Mouse (Mus musculus) heart, embryonic 12.5 days (tissue): Measurements from ENCODE around the gene Gjc1. TPM values are rescaled to one million over a fixed set of nuclear protein-coding genes. Genes with fewer than 3 reads are reported as not detected.

Experiments used
- ATAC-seq: fragments of 200-750 bp; cut with Nextera tagmentation; 2 replicates; pipeline ENCODE4 v1.8.0; 2017; ENCODE audit warnings: moderate TSS enrichment, moderate library complexity; ENCODE audit not compliant: insufficient number of reproducible peaks, low FRiP score
- H3K27ac ChIP-seq: fragments of 300-500 bp; sonication (generic); 2 replicates; pipeline ENCODE4 v1.5.1; 2016; ENCODE audit warnings: mild to moderate bottlenecking, moderate library complexity; ENCODE audit not compliant: poor library complexity, severe bottlenecking
- H3K27me3 ChIP-seq: fragments of 300-500 bp; sonication (generic); replicated peaks from 2 replicates; pipeline ENCODE4 v1.6.1; 2016; ENCODE audit warnings: mild to moderate bottlenecking, moderate library complexity
- H3K36me3 ChIP-seq: fragments of 300-500 bp; sonication (generic); 2 replicates; pipeline ENCODE4 v1.6.1; 2016; ENCODE audit warnings: mild to moderate bottlenecking, moderate library complexity
- H3K4me1 ChIP-seq: fragments of 300-500 bp; sonication (generic); replicated peaks from 2 replicates; pipeline ENCODE4 v1.6.1; 2016; ENCODE audit warnings: mild to moderate bottlenecking
- H3K4me2 ChIP-seq: fragments of 300-500 bp; sonication (generic); 2 replicates; pipeline ENCODE4 v1.6.1; 2016; ENCODE audit warnings: mild to moderate bottlenecking, moderate library complexity
- H3K4me3 ChIP-seq: fragments of 300-500 bp; sonication (generic); 2 replicates; pipeline ENCODE4 v1.5.1; 2016; ENCODE audit warnings: mild to moderate bottlenecking
- H3K9ac ChIP-seq: fragments of 300-500 bp; sonication (generic); 2 replicates; pipeline ENCODE4 v1.6.1; 2016; ENCODE audit warnings: mild to moderate bottlenecking, moderate library complexity
- H3K9me3 ChIP-seq: fragments of 300-500 bp; sonication (generic); replicated peaks from 2 replicates; pipeline ENCODE4 v1.6.1; 2016; ENCODE audit warnings: mild to moderate bottlenecking, moderate library complexity
- WGBS: fragments of 180-500 bp; shearing (Covaris S2); methylation state at CpG from one replicate; pipeline ENCODE4 v1.1.7; 2016; 5-methylcytosine and 5-hydroxymethylcytosine counted together
- polyA plus RNA-seq: library from polyadenylated mRNA; unstranded; fragments of >200 nt; fragmentation: Nextera tagmentation; extraction: Ambion mirVana; gene quantifications from 2 replicates; pipeline ENCODE4 v1.2.1, GENCODE M21; 2016

Gjc1 gene
- polyA plus RNA-seq: 69.9 and 72.1 TPM in 2 replicates

GRCm38 (mm10) chr11:102819021-102819782, at the start of gene Gjc1:
Gene Gjc1, minus strand, starts transcription at chr11:102819700.
- Histone ChIP-seq H3K4me1 (peaks cover 25% of the 10 kb centered on the region), H3K27me3 (no peaks in the 10 kb centered on the region; the same call in 1 of the 2 replicates), H3K36me3 (no peaks in the 10 kb centered on the region), H3K9me3 (no peaks in the 10 kb centered on the region), H3K4me3 (peak within 1 kb of the TSS; percentile 90), H3K4me2 (peak within 1 kb of the TSS; percentile 72), H3K9ac (peak within 1 kb of the TSS; percentile 98), H3K27ac (peak within 1 kb of the TSS; percentile 99)
- ATAC-seq: peak; percentile 88
- under 1% methylated on average over 67 of the region's 97 CpGs for WGBS

- 40% methylated on average over 4 of the region's 4 CpGs for WGBS
- Histone ChIP-seq H3K27me3 (no peaks in the 10 kb centered on the region), H3K27ac (no peak overlapping the region), H3K4me3 (no peak overlapping the region), H3K36me3 (peaks cover 91% of the 10 kb centered on the region), H3K4me2 (no peak overlapping the region), H3K9ac (no peak overlapping the region), H3K9me3 (no peaks in the 10 kb centered on the region), H3K4me1 (0 out of 2 replicates have a peak, but pooled peaks cover 3% of the 10 kb centered on the region)
- ATAC-seq: no peak
Measured at GRCm38 (mm10) chr11:102864272-102864671, 44.8 kb upstream of the Gjc1 start.

- H3K4me3 ChIP-seq: no peak overlapping the region
- H3K4me1 ChIP-seq: no peaks in the 10 kb centered on the region
- no peaks in the 10 kb centered on the region for H3K27me3 ChIP-seq
- H3K4me2 ChIP-seq: no peak overlapping the region
- H3K36me3 ChIP-seq: peaks cover 92% of the 10 kb centered on the region
- H3K9ac ChIP-seq: no peak overlapping the region
- H3K27ac ChIP-seq: no peak overlapping the region
- ATAC-seq: no peak
- H3K9me3 ChIP-seq: no peaks in the 10 kb centered on the region
- WGBS: 96% methylated on average over 8 of the region's 8 CpGs
Measured at GRCm38 (mm10) chr11:102859933-102860332, 40.4 kb upstream of the Gjc1 start.

GRCm38 (mm10) chr11:102858951-102859350, 39.5 kb upstream of the Gjc1 start:
- WGBS: 89% methylated on average over 11 of the region's 11 CpGs
- no peaks in the 10 kb centered on the region for H3K9me3 ChIP-seq
- no peak overlapping the region for H3K9ac ChIP-seq
- H3K27ac ChIP-seq: no peak overlapping the region
- no peak for ATAC-seq
- no peaks in the 10 kb centered on the region for H3K4me1 ChIP-seq
- H3K4me2 ChIP-seq: no peak overlapping the region
- H3K4me3 ChIP-seq: no peak overlapping the region
- peaks cover 94% of the 10 kb centered on the region for H3K36me3 ChIP-seq
- no peaks in the 10 kb centered on the region for H3K27me3 ChIP-seq

GRCm38 (mm10) chr11:102855941-102856340, 36.4 kb upstream of the Gjc1 start:
- Histone ChIP-seq H3K4me1 (no peaks in the 10 kb centered on the region), H3K9me3 (no peaks in the 10 kb centered on the region), H3K4me2 (no peak overlapping the region), H3K27ac (no peak overlapping the region), H3K27me3 (no peaks in the 10 kb centered on the region), H3K4me3 (no peak overlapping the region), H3K9ac (no peak overlapping the region), H3K36me3 (peaks cover 91% of the 10 kb centered on the region)
- no peak for ATAC-seq
- 80% methylated on average over 6 of the region's 6 CpGs for WGBS

GRCm38 (mm10) chr11:102853760-102854159, 34.3 kb upstream of the Gjc1 start:
- Histone ChIP-seq H3K4me1 (no peaks in the 10 kb centered on the region), H3K36me3 (peaks cover 91% of the 10 kb centered on the region), H3K9ac (no peak overlapping the region), H3K9me3 (no peaks in the 10 kb centered on the region), H3K4me2 (no peak overlapping the region), H3K27ac (no peak overlapping the region), H3K27me3 (no peaks in the 10 kb centered on the region), H3K4me3 (no peak overlapping the region)
- ATAC-seq: no peak

GRCm38 (mm10) chr11:102851883-102852282, 32.4 kb upstream of the Gjc1 start:
- WGBS: 69% methylated on average over 5 of the region's 5 CpGs
- no peak overlapping the region for H3K27ac ChIP-seq
- no peaks in the 10 kb centered on the region for H3K4me1 ChIP-seq
- no peaks in the 10 kb centered on the region for H3K27me3 ChIP-seq
- no peak overlapping the region for H3K4me2 ChIP-seq
- ATAC-seq: 0 out of 2 replicates have a peak, but pooled peaks have one; percentile 39
- H3K9ac ChIP-seq: no peak overlapping the region
- no peaks in the 10 kb centered on the region for H3K9me3 ChIP-seq
- H3K36me3 ChIP-seq: peaks cover 91% of the 10 kb centered on the region
- H3K4me3 ChIP-seq: no peak overlapping the region

- no peak for ATAC-seq
- Histone ChIP-seq H3K4me1 (no peaks in the 10 kb centered on the region), H3K27ac (no peak overlapping the region), H3K27me3 (no peaks in the 10 kb centered on the region), H3K9ac (no peak overlapping the region), H3K9me3 (no peaks in the 10 kb centered on the region), H3K36me3 (peaks cover 100% of the 10 kb centered on the region), H3K4me2 (no peak overlapping the region), H3K4me3 (no peak overlapping the region)
- WGBS: 64% methylated on average over 10 of the region's 10 CpGs
Measured at GRCm38 (mm10) chr11:102845926-102846325, 26.4 kb upstream of the Gjc1 start.

GRCm38 (mm10) chr11:102838616-102839150, 19.2 kb upstream of the Gjc1 start:
- H3K27ac ChIP-seq: no peak overlapping the region

GRCm38 (mm10) chr11:102838126-102838525, 18.6 kb upstream of the Gjc1 start:
- Histone ChIP-seq H3K4me1 (no peaks in the 10 kb centered on the region), H3K27ac (no peak overlapping the region), H3K27me3 (no peaks in the 10 kb centered on the region), H3K4me3 (no peak overlapping the region), H3K4me2 (no peak overlapping the region), H3K36me3 (peaks cover 66% of the 10 kb centered on the region), H3K9me3 (no peaks in the 10 kb centered on the region), H3K9ac (no peak overlapping the region)
- WGBS: 91% methylated on average over 2 of the region's 2 CpGs
- no peak for ATAC-seq

More at GRCm38 (mm10) chr11:102838616-102839150, 19.2 kb upstream of the Gjc1 start:
- 88% methylated on average over 9 of the region's 9 CpGs for WGBS
- no peak overlapping the region for H3K9ac ChIP-seq
- H3K4me1 ChIP-seq: no peaks in the 10 kb centered on the region
- ATAC-seq: no peak
- H3K36me3 ChIP-seq: peaks cover 72% of the 10 kb centered on the region
- H3K9me3 ChIP-seq: no peaks in the 10 kb centered on the region
- H3K4me2 ChIP-seq: no peak overlapping the region
- H3K4me3 ChIP-seq: no peak overlapping the region
- H3K27me3 ChIP-seq: no peaks in the 10 kb centered on the region

- Histone ChIP-seq H3K4me1 (no peaks in the 10 kb centered on the region), H3K9ac (no peak overlapping the region), H3K27ac (no peak overlapping the region), H3K36me3 (peaks cover 59% of the 10 kb centered on the region), H3K4me2 (no peak overlapping the region), H3K4me3 (no peak overlapping the region), H3K9me3 (no peaks in the 10 kb centered on the region), H3K27me3 (no peaks in the 10 kb centered on the region)
- WGBS: 97% methylated on average over 1 of the region's 1 CpGs
- ATAC-seq: no peak
Measured at GRCm38 (mm10) chr11:102837385-102837784, 17.9 kb upstream of the Gjc1 start.
